Mouse (Mus musculus) neutrophil, adult 65 days (primary cell): Measurements from ENCODE around the gene Tspyl1. TPM values are rescaled to one million over a fixed set of nuclear protein-coding genes. Genes with fewer than 3 reads are reported as not detected.

Experiments
- total RNA-seq: library from RNA; stranded (reverse); gene quantifications from 2 replicates; pipeline ENCODE4 v1.2.4, GENCODE M21; 2023

The Tspyl1 gene
- total RNA-seq, result 91.6 and 98.6 TPM in 2 replicates

GRCm38 (mm10) chr10:34281962-34282388 lies at the start of gene Tspyl1:
Tspyl1 (plus strand) TSS chr10:34282190.

GRCm38 (mm10) chr10:34297299-34297979 lies 15.4 kb downstream of the Tspyl1 start, which contains the start of gene Tspyl4:
Tspyl4 (plus strand) TSS chr10:34297442.

Other genes with a start within 250 kb of the Tspyl1 start
- gene Trappc3l, start 244.6 kb upstream of the Tspyl1 start, total RNA-seq, result not detected in 2 replicates
- not detected in 2 replicates for gene Calhm4, start 237.9 kb upstream of the Tspyl1 start, total RNA-seq
- not detected in 2 replicates for gene Calhm5, start 185.7 kb upstream of the Tspyl1 start, total RNA-seq
- gene Calhm6, start 154.2 kb upstream of the Tspyl1 start, total RNA-seq, result 1.6 and 2.1 TPM in 2 replicates
- 11.3 and 13.2 TPM in 2 replicates for gene Dse, start 74.5 kb upstream of the Tspyl1 start, total RNA-seq
- gene Tspyl4, start 15.3 kb downstream of the Tspyl1 start, total RNA-seq, result 1.1 and 1.3 TPM in 2 replicates
- gene Col10a1, start 107.8 kb downstream of the Tspyl1 start, total RNA-seq, result not detected in 2 replicates
- gene Nt5dc1, start 136.4 kb downstream of the Tspyl1 start, total RNA-seq, result 42.3 and 53.1 TPM in 2 replicates
- not detected in 2 replicates for gene Frk, start 201.2 kb downstream of the Tspyl1 start, total RNA-seq